In the genomic region with DNA sequence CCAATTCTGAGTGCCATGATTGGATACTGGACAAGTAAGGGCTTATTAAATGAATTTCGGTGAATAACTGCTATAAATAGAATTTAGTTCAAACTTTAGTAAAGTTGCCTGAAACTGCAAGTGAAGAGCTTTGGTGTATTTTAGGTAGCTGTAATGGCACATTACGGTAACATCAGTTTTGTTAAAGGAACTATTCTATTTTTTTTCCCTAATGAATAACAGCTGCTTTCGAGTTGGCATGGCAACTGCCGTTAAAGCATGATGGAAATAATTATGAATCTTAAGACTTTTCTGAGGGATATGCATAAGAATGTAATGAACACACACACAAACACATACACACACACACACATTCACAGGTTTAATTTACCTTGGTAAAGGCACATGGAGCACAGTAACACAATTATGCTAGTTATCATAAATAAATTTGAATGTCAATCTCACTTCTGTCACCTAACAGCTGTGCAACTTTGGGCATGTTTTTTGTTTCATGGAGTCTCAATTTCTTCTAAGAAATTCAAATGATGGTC, we compare ENCODE assay signal across 20 mouse cellular contexts. TPM values are rescaled to one million over a fixed set of nuclear protein-coding genes. Genes with fewer than 3 reads are reported as not detected.
DNase-seq lines count a peak whose midpoint lies in the region; ATAC-seq and TF ChIP-seq lines count a peak whose summit lies in the region.
"Had no signal": no experiment of that assay in that cellular context is flagged by ENCODE, and none has a peak within 500 bp of the region (broad histone marks: within the 10 kb centered on the region; RNA-seq: fewer than 3 reads in every experiment).

No protein-coding gene starts in this region.

- no peak overlapping the region for H3K4me3 ChIP-seq in forebrain, postnatal 0 days (ENCODE audit: low read depth, low read length)
- no peak overlapping the region for H3K4me3 ChIP-seq in forebrain, embryonic 16.5 days (replicated peaks; ENCODE audit: low read length)
- no peak overlapping the region for H3K4me3 ChIP-seq in bone marrow, adult 2 months (replicated peaks; ENCODE audit: control insufficient read depth, low read depth, low read length)
- H3K4me3 ChIP-seq in embryonic facial prominence, embryonic 14.5 days (ENCODE audit: low read depth, low read length), result no peak overlapping the region
- H3K4me3 ChIP-seq: forebrain, embryonic 12.5 days; heart, embryonic 10.5 days; hindbrain, embryonic 12.5 days had no signal

- H3K9me3 ChIP-seq in forebrain, postnatal 0 days (ENCODE audit: low read length), result no peaks in the 10 kb centered on the region
- H3K9me3 ChIP-seq in forebrain, embryonic 16.5 days (ENCODE audit: control insufficient read depth, low read length), result no peaks in the 10 kb centered on the region
- no peaks in the 10 kb centered on the region for H3K9me3 ChIP-seq in embryonic facial prominence, embryonic 14.5 days (ENCODE audit: control insufficient read depth, low read length)
- H3K9me3 ChIP-seq: forebrain, embryonic 12.5 days; heart, embryonic 10.5 days; hindbrain, embryonic 12.5 days had no signal

- H3K9ac ChIP-seq in forebrain, postnatal 0 days, result no peak overlapping the region
- H3K9ac ChIP-seq in forebrain, embryonic 16.5 days (replicated peaks; ENCODE audit: low read depth, low read length), result no peak overlapping the region
- no peak overlapping the region for H3K9ac ChIP-seq in embryonic facial prominence, embryonic 14.5 days (ENCODE audit: low read depth, low read length)
- H3K9ac ChIP-seq: forebrain, embryonic 12.5 days; hindbrain, embryonic 12.5 days had no signal

- no peak overlapping the region for H3K27ac ChIP-seq in forebrain, postnatal 0 days (ENCODE audit: low read depth, low read length)
- no peak overlapping the region for H3K27ac ChIP-seq in forebrain, embryonic 16.5 days (ENCODE audit: low read length)
- peak overlapping the region; percentile 55; the same call in 1 of the 2 replicates for H3K27ac ChIP-seq in bone marrow, adult 2 months (ENCODE audit: control insufficient read depth, insufficient read depth, low read depth, low read length, poor library complexity)
- no peak overlapping the region for H3K27ac ChIP-seq in embryonic facial prominence, embryonic 14.5 days (replicated peaks; ENCODE audit: low read depth, low read length)
- H3K27ac ChIP-seq: forebrain, embryonic 12.5 days; heart, embryonic 10.5 days; hindbrain, embryonic 12.5 days had no signal

- no peak overlapping the region for H3K4me2 ChIP-seq in forebrain, postnatal 0 days (ENCODE audit: low read depth)
- H3K4me2 ChIP-seq in forebrain, embryonic 16.5 days (ENCODE audit: low read length), result no peak overlapping the region
- H3K4me2 ChIP-seq in embryonic facial prominence, embryonic 14.5 days (ENCODE audit: low read depth, low read length), result no peak overlapping the region
- H3K4me2 ChIP-seq: forebrain, embryonic 12.5 days; hindbrain, embryonic 12.5 days had no signal

- no peak for TF ChIP-seq CTCF in forebrain, postnatal 0 days (IDR thresholded peaks at IDR 0.05; ENCODE audit: low read depth)
- TF ChIP-seq CTCF in bone marrow, adult 2 months (IDR thresholded peaks at IDR 0.05; ENCODE audit: control insufficient read depth, insufficient read depth, low read length), result no peak

- WGBS in forebrain, postnatal 0 days, result 64% methylated on average over 4 of the region's 4 CpGs
- WGBS in forebrain, embryonic 16.5 days, result 72% methylated on average over 4 of the region's 4 CpGs
- WGBS in bone marrow, adult 2 months, result 67% methylated on average over 4 of the region's 4 CpGs
- 38% methylated on average over 4 of the region's 4 CpGs for WGBS in embryonic facial prominence, embryonic 14.5 days

- no peak for ATAC-seq in forebrain, postnatal 0 days
- no peak for ATAC-seq in forebrain, embryonic 16.5 days
- no peak for ATAC-seq in embryonic facial prominence, embryonic 14.5 days (ENCODE audit: low read depth)
- ATAC-seq: hindbrain, embryonic 16.5 days had no signal

- H3K4me1 ChIP-seq in forebrain, postnatal 0 days (ENCODE audit: insufficient read depth), result no peaks in the 10 kb centered on the region
- no peaks in the 10 kb centered on the region for H3K4me1 ChIP-seq in forebrain, embryonic 16.5 days (replicated peaks; ENCODE audit: control insufficient read depth, insufficient read depth, low read length)
- peaks cover 3% of the 10 kb centered on the region; the same call in 1 of the 2 replicates for H3K4me1 ChIP-seq in bone marrow, adult 2 months (ENCODE audit: control insufficient read depth, insufficient read depth, low read length)
- 0 out of 2 replicates have a peak, but pooled peaks cover 3% of the 10 kb centered on the region for H3K4me1 ChIP-seq in embryonic facial prominence, embryonic 14.5 days (ENCODE audit: control insufficient read depth, insufficient read depth, low read length)
- H3K4me1 ChIP-seq: forebrain, embryonic 12.5 days; hindbrain, embryonic 12.5 days had no signal

- H3K27me3 ChIP-seq in forebrain, postnatal 0 days (ENCODE audit: insufficient read depth, low read length), result no peaks in the 10 kb centered on the region
- H3K27me3 ChIP-seq in forebrain, embryonic 16.5 days (replicated peaks; ENCODE audit: control insufficient read depth, insufficient read depth, low read length), result no peaks in the 10 kb centered on the region
- H3K27me3 ChIP-seq in embryonic facial prominence, embryonic 14.5 days (replicated peaks; ENCODE audit: control insufficient read depth, insufficient read depth, low read length), result no peaks in the 10 kb centered on the region
- H3K27me3 ChIP-seq: hindbrain, embryonic 12.5 days had no signal

- TF ChIP-seq POLR2A in bone marrow, adult 2 months (IDR thresholded peaks at IDR 0.05; ENCODE audit: borderline replicate concordance, control insufficient read depth, low read depth, low read length), result no peak

- H3K36me3 ChIP-seq in forebrain, postnatal 0 days (ENCODE audit: insufficient read depth), result no peaks in the 10 kb centered on the region
- no peaks in the 10 kb centered on the region for H3K36me3 ChIP-seq in forebrain, embryonic 16.5 days (ENCODE audit: control insufficient read depth, insufficient read depth)
- no peaks in the 10 kb centered on the region for H3K36me3 ChIP-seq in embryonic facial prominence, embryonic 14.5 days (ENCODE audit: control insufficient read depth, insufficient read depth, low read length)
- H3K36me3 ChIP-seq: forebrain, embryonic 12.5 days; heart, embryonic 10.5 days; hindbrain, embryonic 12.5 days had no signal

- peak; percentile 4 for DNase-seq in forebrain, postnatal 0 days
- DNase-seq in embryonic facial prominence, embryonic 14.5 days (ENCODE audit: low spot score), result peak; percentile 40
- DNase-seq in cerebellum, adult 9-10 months, result no peak
- DNase-seq in kidney, adult 18-20 months, result no peak
- no peak for DNase-seq in cerebellum, postnatal 36 days
- DNase-seq: adrenal gland, adult 2 months; adrenal gland, postnatal 25 days; cerebellum, adult 8-10 months; cerebellum, postnatal 25 days; gastrocnemius, postnatal 36 days; heart, adult 11 months; heart, postnatal 10 days; heart, postnatal 4 days; kidney, adult 11 months had no signal

RNA-seq across cellular contexts. Expression of gene Far1, which starts 8.1 kb away (rescaled TPM):
- total RNA-seq in forebrain, postnatal 0 days (2014; rRNA removed), result 92.3 and 94.0 TPM in 2 replicates
- 35.0 and 45.4 TPM in 2 replicates for polyA plus RNA-seq in forebrain, postnatal 0 days (2015; fragmentation: Nextera tagmentation; extraction: Ambion mirVana)
- polyA plus RNA-seq in forebrain, embryonic 16.5 days (2015; fragmentation: Nextera tagmentation; extraction: Ambion mirVana), result 74.3 and 85.9 TPM in 2 replicates
- polyA plus RNA-seq in bone marrow, adult 2 months (2011; ENCODE audit: insufficient read depth, insufficient read length, low replicate concordance, missing spikeins), result 21.4 and 28.5 TPM in 2 replicates
- 78.7 and 79.2 TPM in 2 replicates for polyA plus RNA-seq in embryonic facial prominence, embryonic 14.5 days (2014; fragmentation: Nextera tagmentation; extraction: Ambion mirVana)

Comparison
In these comparisons a context has a peak if more than half of its experiments do, and no peak if none do; other contexts are left out.
1. DNase-seq: peak in forebrain, postnatal 0 days (single experiment) and embryonic facial prominence, embryonic 14.5 days (single experiment); none in cerebellum, adult 9-10 months (single experiment), kidney, adult 18-20 months (single experiment) and cerebellum, postnatal 36 days (0 of 2).